Mouse (Mus musculus): Measurements from ENCODE around the gene Fbp2.

Fbp2 gene

DNA sequence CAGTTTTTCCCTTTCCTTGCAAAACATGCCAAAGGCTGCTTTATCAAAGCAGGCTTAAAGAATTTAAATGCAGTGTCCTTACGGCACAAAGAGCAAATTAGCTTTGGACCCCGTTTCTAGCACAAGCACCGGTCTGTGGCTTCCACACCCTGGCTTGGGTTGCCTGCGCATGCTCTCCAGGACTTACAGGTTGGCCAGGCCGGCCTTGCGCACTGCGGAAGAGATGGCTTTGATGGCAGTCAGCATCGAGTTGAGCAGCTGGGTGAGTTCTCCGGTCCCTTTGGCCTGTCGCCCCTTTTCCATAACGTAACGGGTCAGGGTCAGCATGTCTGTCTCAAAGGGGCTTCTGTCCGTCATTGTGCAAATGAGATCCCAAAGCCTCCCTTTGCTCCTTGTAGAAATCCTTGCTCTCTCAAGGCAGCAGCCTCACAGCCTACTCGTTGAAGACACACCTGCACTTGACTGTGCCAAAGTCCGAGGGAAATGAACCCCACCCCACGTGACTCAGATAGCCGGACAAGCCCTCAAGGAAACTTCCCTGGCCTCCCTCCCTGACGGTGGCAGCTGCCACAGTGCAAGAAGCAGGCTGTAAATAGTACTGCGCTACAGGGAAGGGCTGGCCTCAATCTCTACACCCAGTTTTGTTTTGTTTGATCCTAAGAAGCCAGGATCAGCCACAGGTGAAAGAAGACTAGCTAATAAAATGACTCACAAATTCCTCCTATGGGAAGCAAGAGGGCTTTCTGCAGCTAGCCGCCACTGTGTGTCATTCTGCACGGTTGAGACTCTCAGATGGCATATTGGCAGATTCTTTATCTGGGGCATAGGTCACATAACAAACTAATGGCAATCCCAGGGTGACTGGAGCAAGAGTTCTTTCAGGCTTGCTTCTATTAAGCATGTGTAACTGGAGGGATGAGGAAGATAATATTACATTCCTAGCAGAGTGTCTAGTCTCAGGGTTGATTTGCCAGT is at the start of gene Fbp2:
Fbp2 (minus strand) TSS at position 482 of the 975 bp plus-strand sequence.
- DNase-seq (ENCODE audit: low spot score in 2 of 2): no peak

DNA sequence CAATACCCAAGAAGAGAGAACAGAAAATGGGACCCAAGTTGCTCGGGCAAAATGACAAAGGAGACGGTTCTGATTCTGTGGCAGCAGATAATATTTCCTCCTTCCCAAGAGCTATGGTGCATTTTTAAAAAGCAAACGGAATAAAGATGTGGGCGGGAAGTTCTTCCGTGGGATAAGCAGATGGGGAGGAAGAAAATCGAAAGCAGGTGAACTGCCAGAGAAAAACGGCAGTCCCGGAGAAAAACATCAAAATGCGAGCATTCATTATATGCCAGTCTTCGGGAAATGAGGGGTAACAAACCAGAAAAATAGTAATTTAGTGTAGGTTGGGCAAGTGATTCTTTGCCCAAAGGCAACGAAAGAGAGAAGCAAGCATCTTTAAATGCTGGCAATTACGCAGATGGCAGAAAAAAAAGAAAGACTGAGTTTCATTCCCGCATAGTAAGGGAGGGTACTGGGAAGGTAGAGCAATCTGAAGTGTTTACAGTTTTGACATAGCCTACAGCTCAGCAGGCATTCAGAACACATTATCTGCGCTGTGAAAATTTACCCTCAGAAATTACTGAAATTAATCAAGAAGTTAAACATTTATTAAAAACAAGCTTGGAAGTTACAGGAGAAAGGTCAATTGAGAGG is 49.4 kb upstream of the Fbp2 start:
- DNase-seq (ENCODE audit: low spot score in 2 of 2): no peak

DNA sequence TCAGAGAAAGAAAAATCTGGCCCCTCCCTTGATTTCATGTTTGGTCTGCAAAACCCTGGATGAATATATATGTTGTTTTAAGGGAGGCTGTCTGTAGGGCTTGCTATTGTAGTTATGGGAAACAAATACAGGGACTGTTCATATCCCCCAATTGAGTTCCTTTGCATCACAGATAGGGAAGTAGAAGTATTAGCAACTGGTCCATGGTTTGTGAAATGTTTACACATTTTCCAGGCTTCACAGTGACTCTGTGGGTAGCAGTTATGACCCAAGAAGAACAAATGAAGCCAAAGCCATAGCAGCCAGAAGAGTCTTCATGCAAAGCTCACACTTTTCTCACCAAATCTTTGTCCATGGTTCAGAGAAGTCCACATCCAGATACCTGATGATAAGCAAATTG is 42.9 kb upstream of the Fbp2 start:
- no peak for DNase-seq (ENCODE audit: low spot score in 2 of 2)

DNA sequence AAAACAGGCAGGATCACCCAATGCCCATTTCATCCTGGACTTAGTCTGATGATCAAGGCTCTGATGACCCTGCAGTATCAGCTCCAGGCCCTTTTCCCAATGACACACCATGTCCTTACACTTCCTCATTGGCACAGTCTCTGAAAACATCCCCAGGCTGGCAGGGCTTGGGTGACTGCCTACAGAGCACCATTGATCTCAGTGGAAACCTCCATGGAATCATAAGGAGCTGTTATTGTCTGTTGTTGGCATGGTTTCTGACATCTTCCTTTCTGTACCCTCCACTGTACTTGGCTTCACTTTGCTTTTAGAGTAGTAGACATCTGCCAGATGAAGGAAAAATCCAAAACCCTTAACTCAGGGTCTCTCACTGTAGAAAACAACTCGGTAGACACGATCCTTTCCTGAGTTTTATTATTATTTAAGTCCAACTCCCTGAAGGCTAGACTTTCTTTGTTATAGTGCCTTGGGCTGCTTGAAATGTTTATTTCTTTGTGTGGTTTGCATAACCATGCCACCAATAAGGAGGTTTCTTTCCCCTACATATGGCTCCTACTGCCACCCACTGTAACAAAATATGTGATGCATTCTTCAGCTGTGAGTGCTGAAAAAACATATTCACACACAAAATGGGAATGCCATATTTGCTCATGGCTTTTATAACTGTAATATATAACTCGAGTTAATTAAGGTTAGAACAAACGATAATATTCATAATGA is 39.9 kb upstream of the Fbp2 start:
- DNase-seq (ENCODE audit: low spot score in 2 of 2): no peak

DNA sequence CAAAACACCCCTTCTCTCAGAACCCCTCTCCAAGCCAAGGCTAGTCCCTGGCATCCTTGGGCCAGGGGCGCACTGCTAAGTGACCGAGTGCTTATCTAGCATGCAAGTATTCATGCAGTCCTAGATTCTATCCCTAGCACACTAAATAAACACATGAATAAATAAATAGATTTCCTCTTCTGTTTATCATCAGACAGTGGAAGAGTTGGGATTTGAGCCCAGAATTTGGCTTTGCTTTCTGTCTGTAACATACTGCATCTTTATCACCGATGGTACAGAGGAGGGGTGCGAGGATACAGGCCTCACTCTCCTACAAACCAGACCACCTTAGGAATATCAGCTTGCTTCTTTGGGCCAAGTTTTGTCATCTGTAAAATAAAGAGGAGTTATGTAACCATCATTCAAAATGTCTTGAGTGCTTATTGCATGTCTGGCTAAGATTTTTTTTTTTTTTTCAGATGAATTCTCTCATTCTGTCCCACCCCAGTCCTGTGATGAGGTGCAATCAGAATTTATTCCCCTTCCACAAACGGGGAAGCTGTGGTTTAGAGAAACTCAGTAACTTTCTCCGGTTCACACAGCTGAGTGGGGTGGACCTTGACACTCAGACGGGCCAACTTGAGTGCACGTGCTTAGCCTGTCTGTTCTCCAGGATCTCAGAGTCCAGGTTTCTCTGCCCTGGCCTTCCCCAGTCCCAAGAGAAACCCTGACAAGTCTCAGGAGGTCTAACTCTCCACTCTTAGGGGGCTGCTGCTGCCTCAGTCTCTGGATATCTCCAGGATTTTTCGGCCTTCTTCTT is 35.0 kb upstream of the Fbp2 start:
- DNase-seq (ENCODE audit: low spot score in 2 of 2): no peak

DNA sequence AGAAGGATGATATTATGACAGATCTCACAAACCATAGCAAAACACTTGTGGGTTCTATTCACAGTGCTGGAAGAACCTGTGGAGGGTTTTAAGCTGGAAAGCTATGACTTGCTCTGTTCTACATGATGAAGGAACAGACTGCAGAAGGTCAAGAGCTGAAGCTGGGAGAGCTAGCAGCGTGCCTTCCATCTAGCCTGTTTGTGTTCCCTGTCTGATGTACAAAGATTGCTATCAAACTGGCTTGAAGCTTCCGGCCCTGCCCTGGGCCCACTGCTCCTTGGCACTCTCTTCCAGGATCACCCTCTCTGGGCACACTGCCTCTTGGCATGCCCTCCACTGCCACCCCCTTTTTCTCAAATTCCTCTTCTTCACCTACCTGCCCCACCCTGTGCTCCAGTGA is 31.1 kb upstream of the Fbp2 start:
- DNase-seq (ENCODE audit: low spot score in 2 of 2): no peak

DNA sequence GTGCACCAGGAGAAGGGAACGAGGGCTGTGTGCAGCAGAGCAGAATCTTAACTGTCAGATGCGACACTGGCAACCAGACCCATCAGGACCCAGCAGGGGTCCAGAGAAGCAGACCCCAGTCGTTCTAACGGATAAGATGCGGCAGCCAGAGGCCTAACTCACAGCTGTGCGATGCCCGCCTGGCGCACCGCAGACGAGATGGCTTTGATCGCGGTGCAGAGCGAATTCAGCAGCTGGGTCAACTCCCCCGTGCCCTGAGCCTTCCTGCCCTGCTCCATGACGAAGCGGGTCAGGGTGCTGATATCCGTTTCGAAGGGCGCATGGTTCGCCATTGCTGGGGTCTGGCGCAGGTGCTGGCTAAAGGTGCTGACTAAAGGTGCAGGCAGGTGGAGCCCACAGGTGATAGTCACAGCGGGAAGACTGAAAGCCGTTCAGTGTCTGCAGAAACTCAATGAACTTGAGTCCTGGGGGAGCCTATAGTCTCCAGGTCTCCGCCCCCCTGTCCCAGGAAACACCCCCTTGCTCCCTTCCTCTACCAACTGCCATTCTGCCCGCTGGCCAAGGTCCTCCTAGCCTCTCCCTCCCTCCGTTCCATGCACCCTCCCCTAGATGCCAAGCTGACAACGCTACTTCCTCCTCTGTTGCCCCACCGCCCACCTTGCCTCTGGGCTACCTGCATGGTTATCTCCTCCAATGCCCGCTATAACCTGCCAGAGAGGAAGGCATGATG is 29.7 kb upstream of the Fbp2 start, which contains the start of gene Fbp1:
Fbp1 (minus strand) TSS at position 571 of the 730 bp plus-strand sequence.
- no peak for DNase-seq (ENCODE audit: low spot score in 2 of 2)

DNA sequence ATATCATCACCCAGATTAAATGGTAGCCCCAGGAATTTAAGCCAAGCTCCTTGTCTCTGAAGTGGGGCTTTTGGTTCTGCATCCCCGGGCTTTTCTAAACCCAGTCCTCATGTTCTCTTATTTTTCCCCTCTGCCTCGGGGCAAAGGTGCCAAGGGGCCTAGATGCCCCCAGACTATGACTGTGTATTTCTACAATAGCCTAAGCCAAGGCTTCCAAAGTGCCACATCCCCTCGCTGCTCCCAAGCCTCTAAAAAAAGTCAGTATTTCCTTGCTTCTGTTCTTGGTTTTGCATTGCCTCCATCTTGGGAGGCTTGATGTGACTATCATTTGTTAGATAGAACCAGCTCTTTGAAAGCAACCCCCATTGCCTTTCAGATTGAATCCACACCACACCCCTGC is 26.3 kb upstream of the Fbp2 start:
- no peak for DNase-seq (ENCODE audit: low spot score in 2 of 2)

DNA sequence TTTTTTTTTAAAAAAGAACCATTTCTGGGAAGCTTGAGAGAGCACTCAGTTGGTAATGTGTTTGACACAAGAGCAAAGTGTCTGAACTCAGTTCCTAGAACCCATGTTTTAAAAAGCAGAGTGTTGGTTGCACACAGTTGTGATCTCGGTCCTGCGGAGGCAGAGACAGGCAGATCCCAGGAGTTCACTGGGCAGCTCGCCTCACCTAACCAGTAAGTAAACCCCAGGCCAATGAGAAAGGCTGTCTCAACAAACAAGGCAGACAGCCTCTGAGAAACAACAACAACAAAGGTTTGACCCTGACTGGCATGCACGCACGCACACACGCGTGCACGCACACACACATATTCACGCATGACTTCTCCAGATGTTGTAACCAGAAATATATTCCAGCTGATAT is 25.7 kb upstream of the Fbp2 start:
- DNase-seq (ENCODE audit: low spot score in 2 of 2): no peak

DNA sequence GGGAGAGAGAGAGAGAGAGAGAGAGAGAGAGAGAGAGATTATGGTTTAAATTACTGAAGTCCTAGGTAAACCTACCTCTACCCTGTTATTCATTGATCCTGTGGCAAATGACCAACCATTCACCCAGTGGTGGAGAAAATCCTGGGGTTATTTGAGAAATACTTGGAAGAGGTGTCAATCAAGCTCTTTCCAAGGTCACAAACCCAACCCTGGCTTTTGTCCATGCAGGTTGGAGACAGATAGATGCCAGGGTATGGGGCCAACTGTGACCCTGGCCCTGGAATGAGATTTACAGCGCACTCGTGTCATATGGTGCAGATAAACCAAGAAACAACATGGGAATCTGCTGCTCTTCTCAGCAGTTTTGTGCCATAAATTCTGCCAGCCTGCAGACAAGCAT is 25.2 kb upstream of the Fbp2 start:
- no peak for DNase-seq (ENCODE audit: low spot score in 2 of 2)

DNA sequence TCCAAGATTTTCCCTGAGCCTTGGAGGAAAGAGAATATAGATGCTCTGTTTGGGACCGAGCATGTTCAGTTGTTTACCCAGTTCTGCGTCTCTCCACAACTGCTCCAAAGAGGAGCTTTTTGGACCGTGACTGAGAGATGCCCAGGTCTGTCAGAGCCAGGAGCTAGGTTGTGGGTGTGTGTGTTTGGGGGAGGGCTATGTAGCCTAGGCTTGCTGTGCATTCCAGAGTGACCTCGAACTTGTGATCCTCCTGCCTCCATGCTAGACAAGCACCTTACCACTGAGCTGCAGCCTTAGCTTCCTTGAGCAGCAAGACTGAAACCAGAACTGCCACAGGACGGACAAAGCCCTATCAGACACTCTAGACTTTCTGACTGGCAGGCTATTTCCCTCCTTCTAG is 24.6 kb upstream of the Fbp2 start:
- no peak for DNase-seq (ENCODE audit: low spot score in 2 of 2)

DNA sequence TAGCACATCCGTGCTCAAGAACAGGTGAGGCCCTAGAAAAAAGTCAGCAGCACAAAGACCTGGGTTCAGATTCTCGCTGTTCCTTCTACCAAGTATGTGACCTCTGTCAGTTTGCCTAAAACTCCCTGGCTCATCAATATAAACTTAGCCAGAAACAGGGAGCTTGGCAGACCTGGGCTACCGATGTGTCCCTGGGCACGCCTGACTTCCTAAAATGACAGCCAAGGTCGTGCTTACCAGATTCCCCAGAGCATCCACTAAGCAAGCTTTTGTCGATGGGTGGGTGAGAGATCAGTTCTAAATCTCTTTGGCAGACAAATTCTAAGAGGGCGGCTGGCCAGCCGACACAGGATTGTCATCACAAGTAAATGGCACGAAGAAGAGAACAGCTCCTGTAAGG is 23.1 kb upstream of the Fbp2 start:
- DNase-seq (ENCODE audit: low spot score in 2 of 2): no peak

DNA sequence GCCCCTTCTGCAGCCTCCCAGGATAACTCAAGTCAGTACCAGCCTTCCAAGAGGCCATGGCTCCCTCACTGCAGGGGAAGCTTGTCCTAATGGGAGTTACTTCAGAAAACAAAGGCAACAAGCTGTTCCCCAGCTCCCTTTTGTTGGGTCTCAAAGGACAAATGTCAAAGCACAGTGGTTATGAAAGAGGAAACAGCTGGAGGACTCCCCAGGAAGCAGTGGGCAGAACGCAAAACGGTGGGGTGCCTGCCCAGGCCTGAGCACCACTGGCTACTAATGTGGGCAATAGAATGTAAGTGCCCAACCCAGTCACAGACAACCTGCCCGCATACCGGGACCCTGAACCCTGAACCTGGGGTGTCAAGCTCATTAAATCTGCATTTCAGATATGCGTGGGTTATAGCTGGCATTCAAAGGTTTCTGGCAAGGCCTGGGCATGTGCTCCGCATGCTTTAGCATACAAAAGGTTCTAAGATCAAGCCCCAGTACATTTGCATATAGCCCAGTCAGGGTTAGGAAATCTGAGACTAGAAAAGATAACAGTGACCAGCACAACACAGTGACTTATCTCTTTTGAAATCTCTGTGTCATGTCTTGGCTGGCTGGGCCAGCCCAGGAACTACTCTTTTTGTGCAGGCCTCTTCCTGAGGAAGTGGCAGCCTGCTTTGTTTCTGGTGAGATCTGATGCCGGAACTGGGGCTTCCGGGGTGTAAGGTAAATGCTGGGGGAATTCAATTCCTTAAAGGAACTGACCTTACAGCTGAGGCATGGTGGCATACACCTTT is 21.8 kb upstream of the Fbp2 start:
- no peak for DNase-seq (ENCODE audit: low spot score in 2 of 2)

DNA sequence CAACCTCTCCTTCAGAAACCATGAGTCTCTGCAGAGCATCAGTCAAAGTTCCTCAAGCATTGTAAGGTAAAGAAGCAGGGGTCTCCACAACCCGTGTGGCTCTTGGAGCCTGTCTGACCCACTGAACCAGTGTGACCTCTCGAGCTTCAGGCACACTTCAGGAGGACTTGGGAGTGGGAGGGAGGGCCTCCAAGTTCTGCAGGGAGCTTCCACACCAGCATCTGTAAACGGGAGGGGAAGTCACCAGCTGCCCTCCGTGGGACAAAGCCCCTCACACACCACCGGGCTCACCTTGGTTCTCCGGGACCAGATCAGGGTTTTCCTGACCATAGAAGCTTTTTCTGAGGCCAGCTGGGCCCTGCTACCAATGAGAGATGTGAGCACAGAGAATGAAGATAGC is 21.2 kb upstream of the Fbp2 start:
- no peak for DNase-seq (ENCODE audit: low spot score in 2 of 2)

DNA sequence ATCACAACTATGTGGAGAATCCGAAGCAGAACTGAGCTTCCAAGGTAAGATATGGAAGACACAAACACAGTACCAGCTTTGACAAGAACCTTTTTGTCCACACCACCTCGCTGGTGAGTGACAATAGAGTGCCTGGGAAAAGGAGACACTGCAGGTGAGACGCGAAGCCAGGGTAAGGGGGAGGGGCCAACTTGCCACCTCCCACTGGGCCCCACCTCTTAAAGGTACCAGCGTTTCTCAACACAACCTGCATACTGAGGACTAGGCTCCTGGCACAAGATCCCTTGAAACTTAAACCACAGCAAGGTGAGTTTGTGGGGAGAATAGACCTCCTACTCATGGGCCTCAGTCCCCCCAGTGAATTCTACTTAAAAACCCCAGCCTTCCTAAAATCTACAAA is 19.0 kb upstream of the Fbp2 start:
- no peak for DNase-seq (ENCODE audit: low spot score in 2 of 2)

DNA sequence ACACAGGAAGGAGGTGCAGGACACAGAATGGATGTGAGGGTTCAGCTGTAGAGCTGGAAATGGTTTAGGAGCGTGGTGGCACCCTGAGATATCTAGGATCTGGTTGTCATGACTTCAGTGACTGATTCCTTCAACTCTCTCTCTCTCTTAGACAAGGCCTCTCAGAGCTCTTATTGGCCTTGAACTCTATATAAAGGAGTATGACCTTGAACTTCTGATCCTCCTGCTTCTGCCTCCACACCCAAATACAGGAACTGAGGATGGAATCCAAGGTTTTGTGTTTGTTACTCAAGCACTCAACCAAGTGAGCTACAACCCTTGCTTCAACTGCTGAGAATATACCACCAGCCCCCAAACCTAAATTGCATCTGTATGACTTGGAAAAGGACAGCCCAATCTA is 17.9 kb upstream of the Fbp2 start:
- DNase-seq (ENCODE audit: low spot score in 2 of 2): no peak

DNA sequence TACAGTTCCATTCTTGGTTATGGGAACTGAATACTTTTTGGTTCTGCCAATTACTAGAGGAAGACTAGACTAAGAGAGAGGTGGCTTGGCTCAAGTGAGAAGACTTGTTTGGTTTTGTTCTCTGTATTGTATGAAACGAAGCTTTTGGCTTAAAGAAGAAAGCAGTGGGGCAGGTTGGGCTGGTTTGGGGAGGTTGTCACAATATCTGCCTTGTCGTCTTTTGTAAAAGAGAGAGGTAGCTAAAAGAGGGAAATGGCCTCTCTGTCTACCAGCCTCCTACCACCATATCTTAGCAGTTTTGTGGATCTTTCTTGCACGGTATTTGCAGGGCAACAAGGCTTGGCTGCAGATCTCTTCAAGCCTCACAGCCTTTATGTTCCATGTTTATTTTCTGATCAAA is 14.0 kb upstream of the Fbp2 start:
- no peak for DNase-seq (ENCODE audit: low spot score in 2 of 2)

DNA sequence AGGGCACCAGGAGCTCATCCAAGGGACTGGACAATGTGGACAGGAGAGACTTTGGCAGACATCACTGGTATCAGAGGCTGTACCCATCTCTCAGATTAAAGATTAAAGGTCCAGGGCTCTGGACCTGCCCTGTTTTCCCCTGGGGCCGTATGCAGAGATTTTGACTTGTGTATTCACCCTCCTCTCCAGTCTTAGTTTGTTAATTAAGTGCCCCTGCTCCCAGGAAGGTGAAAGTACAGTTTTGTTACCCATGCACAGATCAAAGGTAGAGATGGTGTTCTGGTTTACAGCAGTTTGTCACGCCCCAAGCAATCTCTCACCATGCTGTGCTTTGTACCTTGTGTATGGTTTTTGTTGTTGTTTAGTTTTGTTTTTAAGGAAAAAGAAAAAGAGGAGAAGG is 12.4 kb upstream of the Fbp2 start:
- no peak for DNase-seq (ENCODE audit: low spot score in 2 of 2)

DNA sequence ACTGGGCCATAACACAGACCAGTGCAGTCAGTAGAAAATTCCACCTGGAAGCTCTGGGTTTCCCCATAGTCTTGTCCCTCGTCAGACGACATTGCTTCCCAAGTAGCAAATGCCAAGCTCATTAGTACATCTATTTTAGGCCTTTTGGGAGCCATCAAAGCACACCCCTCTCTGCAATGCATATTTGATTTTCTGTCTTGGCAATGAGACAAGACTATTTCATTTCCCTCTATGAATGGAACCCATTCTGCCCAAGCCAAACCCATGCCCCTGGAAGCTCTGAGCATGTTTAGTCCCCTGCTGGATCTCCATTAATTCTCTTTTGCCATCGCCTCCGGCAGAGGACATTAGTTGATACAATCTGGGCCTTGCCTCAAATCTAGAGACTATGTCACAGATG is 8.6 kb upstream of the Fbp2 start:
- DNase-seq (ENCODE audit: low spot score in 2 of 2): no peak

DNA sequence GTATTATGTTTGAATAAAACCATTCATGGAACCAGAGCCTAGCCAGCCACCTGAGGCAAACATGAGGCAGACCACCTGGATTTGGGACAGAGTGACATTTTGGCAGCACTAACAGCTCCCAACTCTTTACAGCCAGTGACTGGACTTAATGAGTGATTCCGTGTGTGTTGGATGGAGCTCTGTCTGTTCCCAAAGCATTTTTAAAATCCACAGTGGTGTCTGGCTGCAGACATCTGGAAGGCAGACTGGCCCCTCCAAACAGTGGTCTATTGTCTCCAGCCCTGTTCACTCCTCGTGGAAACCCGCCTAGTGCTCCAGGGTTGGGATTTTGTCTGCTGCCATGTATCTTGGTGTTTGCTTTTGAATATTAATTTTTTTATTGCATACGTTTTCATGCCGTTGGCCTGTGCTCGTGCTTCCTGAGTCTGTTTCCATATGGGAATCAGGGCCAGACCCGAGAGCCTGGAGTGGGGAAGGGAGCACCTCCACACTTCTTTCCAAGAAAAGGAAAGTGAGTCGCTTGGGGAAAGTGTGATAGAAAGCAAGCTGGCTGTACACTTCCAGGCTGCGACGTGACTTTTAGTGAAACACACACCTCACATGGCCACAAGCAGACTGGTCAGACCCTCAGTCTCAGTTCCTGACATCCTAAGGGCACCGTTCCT is 7.6 kb upstream of the Fbp2 start:
- DNase-seq (ENCODE audit: low spot score in 2 of 2): no peak

Data from frontal cortex, postnatal 14 days (tissue).